Mouse (Mus musculus): ENCODE data around the gene Klhl22. TPM values are rescaled to one million over a fixed set of nuclear protein-coding genes. Genes with fewer than 3 reads are reported as not detected.

The Klhl22 gene
- total and polyA plus RNA-seq, 3 experiments = 2.1 TPM; not detected in 2

- Histone ChIP-seq H3K27me3 (ENCODE audit: insufficient read depth, low read length) (peaks cover 34% of the 10 kb centered on the region), H3K36me3 (replicated peaks) (no peaks in the 10 kb centered on the region), H3K4me3 (ENCODE audit: low read depth, low read length) (no peak overlapping the region), H3K9me3 (replicated peaks) (peaks cover 3% of the 10 kb centered on the region; the same call in 1 of the 2 replicates), H3K4me1 (ENCODE audit: insufficient read depth, low read depth, low read length) (no peaks in the 10 kb centered on the region)
- ATAC-seq (ENCODE audit: extremely low read depth, insufficient number of reproducible peaks, low FRiP score, poor library complexity, severe bottlenecking) (no peak), DNase-seq (ENCODE audit: low spot score) (no peak)
- no peak for TF ChIP-seq POLR2AphosphoS5 (IDR thresholded peaks at IDR 0.05; ENCODE audit: insufficient replicate concordance, low read depth, low read length)
- no peak for TF ChIP-seq CTCF (IDR thresholded peaks at IDR 0.05; ENCODE audit: low read depth, low read length)
- no peak for TF ChIP-seq GATA2 (IDR thresholded peaks at IDR 0.05; ENCODE audit: borderline replicate concordance, low read depth, low read length)
- no peak for TF ChIP-seq GATA1 (IDR thresholded peaks at IDR 0.05; ENCODE audit: borderline replicate concordance, low read length)
- TF ChIP-seq TAL1 (conservative IDR thresholded peaks at IDR 0.05; ENCODE audit: low read depth, low read length) = no peak
These were observed 37.1 kb downstream of the Klhl22 start for GRCm38 (mm10) chr16:17796519-17796918.

- DNase-seq (ENCODE audit: low spot score) = no peak
- no peaks in the 10 kb centered on the region for H3K4me1 ChIP-seq (ENCODE audit: insufficient read depth, low read depth, low read length)
- no peak within 1 kb of the TSS for H3K4me3 ChIP-seq (ENCODE audit: low read depth, low read length)
These were observed 37.8 kb downstream of the Klhl22 start, which contains the start of gene Scarf2 for GRCm38 (mm10) chr16:17796971-17797811. Gene Scarf2, plus strand, starts transcription at chr16:17797282.

GRCm38 (mm10) chr16:17797812-17798311 is 38.4 kb downstream of the Klhl22 start:
- Histone ChIP-seq H3K4me1 (ENCODE audit: insufficient read depth, low read depth, low read length) (no peaks in the 10 kb centered on the region), H3K36me3 (replicated peaks) (no peaks in the 10 kb centered on the region), H3K9me3 (replicated peaks) (peaks cover 6% of the 10 kb centered on the region), H3K4me3 (ENCODE audit: low read depth, low read length) (no peak overlapping the region), H3K27me3 (ENCODE audit: insufficient read depth, low read length) (peaks cover 37% of the 10 kb centered on the region)
- no peak for ATAC-seq (ENCODE audit: extremely low read depth, insufficient number of reproducible peaks, low FRiP score, poor library complexity, severe bottlenecking)
- DNase-seq (ENCODE audit: low spot score) = no peak
- TF ChIP-seq CTCF (IDR thresholded peaks at IDR 0.05; ENCODE audit: low read depth, low read length) (no peak), GATA1 (IDR thresholded peaks at IDR 0.05; ENCODE audit: borderline replicate concordance, low read length) (no peak), GATA2 (IDR thresholded peaks at IDR 0.05; ENCODE audit: borderline replicate concordance, low read depth, low read length) (no peak), POLR2AphosphoS5 (IDR thresholded peaks at IDR 0.05; ENCODE audit: insufficient replicate concordance, low read depth, low read length) (no peak), TAL1 (conservative IDR thresholded peaks at IDR 0.05; ENCODE audit: low read depth, low read length) (no peak)

More at GRCm38 (mm10) chr16:17796971-17797811, 37.8 kb downstream of the Klhl22 start, which contains the start of gene Scarf2:
- TF ChIP-seq GATA1 (IDR thresholded peaks at IDR 0.05; ENCODE audit: borderline replicate concordance, low read length) (no peak), GATA2 (IDR thresholded peaks at IDR 0.05; ENCODE audit: borderline replicate concordance, low read depth, low read length) (no peak), POLR2AphosphoS5 (IDR thresholded peaks at IDR 0.05; ENCODE audit: insufficient replicate concordance, low read depth, low read length) (no peak), CTCF (IDR thresholded peaks at IDR 0.05; ENCODE audit: low read depth, low read length) (no peak), TAL1 (conservative IDR thresholded peaks at IDR 0.05; ENCODE audit: low read depth, low read length) (no peak)
- no peak for ATAC-seq (ENCODE audit: extremely low read depth, insufficient number of reproducible peaks, low FRiP score, poor library complexity, severe bottlenecking)
- Histone ChIP-seq H3K9me3 (replicated peaks) (peaks cover 3% of the 10 kb centered on the region; the same call in 1 of the 2 replicates), H3K36me3 (replicated peaks) (no peaks in the 10 kb centered on the region), H3K27me3 (ENCODE audit: insufficient read depth, low read length) (peaks cover 36% of the 10 kb centered on the region)

GRCm38 (mm10) chr16:17798321-17799180 is 39.1 kb downstream of the Klhl22 start:
- Histone ChIP-seq H3K4me3 (ENCODE audit: low read depth, low read length) (no peak overlapping the region), H3K4me1 (ENCODE audit: insufficient read depth, low read depth, low read length) (no peaks in the 10 kb centered on the region; the same call in 1 of the 2 replicates), H3K36me3 (replicated peaks) (no peaks in the 10 kb centered on the region), H3K27me3 (ENCODE audit: insufficient read depth, low read length) (peaks cover 41% of the 10 kb centered on the region), H3K9me3 (replicated peaks) (peaks cover 13% of the 10 kb centered on the region)
- ATAC-seq (ENCODE audit: extremely low read depth, insufficient number of reproducible peaks, low FRiP score, poor library complexity, severe bottlenecking) = no peak
- TF ChIP-seq TAL1 (conservative IDR thresholded peaks at IDR 0.05; ENCODE audit: low read depth, low read length) (no peak), GATA2 (IDR thresholded peaks at IDR 0.05; ENCODE audit: borderline replicate concordance, low read depth, low read length) (no peak), CTCF (IDR thresholded peaks at IDR 0.05; ENCODE audit: low read depth, low read length) (no peak)
- DNase-seq (ENCODE audit: low spot score) = no peak

GRCm38 (mm10) chr16:17799584-17799983 is 40.2 kb downstream of the Klhl22 start:
- H3K27me3 ChIP-seq (ENCODE audit: insufficient read depth, low read length) = peaks cover 46% of the 10 kb centered on the region
- peaks cover 4% of the 10 kb centered on the region for H3K4me1 ChIP-seq (ENCODE audit: insufficient read depth, low read depth, low read length)
- H3K36me3 ChIP-seq (replicated peaks) = no peaks in the 10 kb centered on the region
- H3K4me3 ChIP-seq (ENCODE audit: low read depth, low read length) = no peak overlapping the region
- ATAC-seq (ENCODE audit: extremely low read depth, insufficient number of reproducible peaks, low FRiP score, poor library complexity, severe bottlenecking) (no peak), DNase-seq (ENCODE audit: low spot score) (no peak)
- TF ChIP-seq CTCF (IDR thresholded peaks at IDR 0.05; ENCODE audit: low read depth, low read length) = no peak
- no peak for TF ChIP-seq GATA1 (IDR thresholded peaks at IDR 0.05; ENCODE audit: borderline replicate concordance, low read length)
- no peak for TF ChIP-seq TAL1 (conservative IDR thresholded peaks at IDR 0.05; ENCODE audit: low read depth, low read length)
- TF ChIP-seq POLR2AphosphoS5 (IDR thresholded peaks at IDR 0.05; ENCODE audit: insufficient replicate concordance, low read depth, low read length) = no peak
- TF ChIP-seq GATA2 (IDR thresholded peaks at IDR 0.05; ENCODE audit: borderline replicate concordance, low read depth, low read length) = no peak
- H3K9me3 ChIP-seq (replicated peaks) = peaks cover 14% of the 10 kb centered on the region
